Mouse (Mus musculus) megakaryocyte progenitor cell, adult 5-6 weeks (primary cell): ENCODE results near the gene Trim21. TPM values are rescaled to one million over a fixed set of nuclear protein-coding genes. Genes with fewer than 3 reads are reported as not detected.

Experiments used
- ATAC-seq: replicated peaks from 2 replicates; pipeline ENCODE4 v1.8.0; 2016; ENCODE audit warnings: mild to moderate bottlenecking, moderate TSS enrichment, inconsistent platforms; ENCODE audit not compliant: poor library complexity
- total RNA-seq, 2 experiments: library from RNA; stranded (forward) in 1 of 2; stranded (reverse) in 1 of 2; fragments of 157-497, 149-512 nt in 1 of 2; fragments of 200-1000 nt in 1 of 2; gene quantifications; 2 replicates each; pipeline versions ENCODE4 v1.2.3 to v1.2.4; 2015 to 2017

Trim21 gene
- total RNA-seq (2015) (7.4 and 11.5 TPM in 2 replicates), total RNA-seq (2017) (29.3 and 45.8 TPM in 2 replicates)

GRCm38 (mm10) chr7:102564999-102565997, at the start of gene Trim21:
Trim21 (minus strand) TSS chr7:102565486.
- ATAC-seq = peak; percentile 98

DNA sequence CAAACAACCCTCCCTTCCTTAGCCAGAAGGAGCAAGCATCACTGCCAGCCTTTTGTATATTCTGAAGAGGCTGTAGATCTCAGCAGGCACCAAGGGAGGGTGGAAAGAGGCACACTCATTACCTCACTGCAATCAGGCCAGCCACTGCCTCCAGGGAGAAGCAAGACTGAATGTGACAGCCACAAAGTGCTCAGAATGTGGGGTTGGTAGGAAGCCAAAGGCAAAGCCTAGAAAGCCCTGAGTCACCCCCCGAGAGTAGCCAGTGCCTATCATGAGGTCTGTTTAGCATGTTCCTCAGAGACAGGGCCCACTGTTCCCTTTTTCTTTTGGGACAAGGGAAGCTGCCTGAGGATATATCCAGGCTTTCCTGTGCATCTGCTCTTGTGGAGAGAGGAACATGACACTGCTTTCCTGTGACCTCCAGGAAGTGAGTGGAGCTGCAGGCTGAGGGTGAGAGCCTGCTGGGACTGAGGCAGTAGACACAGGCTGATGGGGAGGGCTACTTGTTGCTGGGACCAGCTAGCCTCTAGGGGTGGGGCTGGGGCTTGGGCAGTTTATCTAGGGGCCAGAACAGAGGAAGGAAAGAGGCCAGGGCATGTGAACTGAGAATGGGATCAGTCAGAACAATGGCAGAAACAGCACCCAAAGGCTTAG, 32.2 kb upstream of the Trim21 start, which contains the start of gene Olfr552:
Gene Olfr552 (plus strand): TSS at position 393 of the 654 bp plus-strand sequence.
- peak; percentile 84 for ATAC-seq

- no peak for ATAC-seq
These were observed 26.5 kb upstream of the Trim21 start, which contains the start of gene Olfr551 for GRCm38 (mm10) chr7:102591786-102592185. Olfr551 (minus strand) TSS chr7:102591886.

DNA sequence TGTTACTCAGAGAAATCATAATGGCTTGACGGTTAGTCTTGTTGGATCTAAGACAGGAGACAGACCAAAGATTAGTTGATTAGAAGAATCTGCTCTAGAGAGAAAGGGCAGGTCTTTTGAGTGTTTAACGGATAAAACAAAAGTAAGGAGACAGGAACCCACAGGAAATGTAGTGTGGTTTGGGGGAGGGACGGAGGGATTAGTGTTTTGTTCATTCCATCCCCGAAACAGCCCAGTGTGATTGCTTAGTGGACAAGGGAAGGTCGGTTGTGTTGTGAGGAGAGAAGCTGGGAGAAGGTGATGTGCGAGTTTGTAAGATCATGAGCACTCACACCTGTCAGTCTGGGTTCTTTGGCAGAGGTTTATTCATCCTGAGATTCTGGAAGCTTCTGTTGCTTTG, 10.7 kb upstream of the Trim21 start:
- ATAC-seq = peak; percentile 45

DNA sequence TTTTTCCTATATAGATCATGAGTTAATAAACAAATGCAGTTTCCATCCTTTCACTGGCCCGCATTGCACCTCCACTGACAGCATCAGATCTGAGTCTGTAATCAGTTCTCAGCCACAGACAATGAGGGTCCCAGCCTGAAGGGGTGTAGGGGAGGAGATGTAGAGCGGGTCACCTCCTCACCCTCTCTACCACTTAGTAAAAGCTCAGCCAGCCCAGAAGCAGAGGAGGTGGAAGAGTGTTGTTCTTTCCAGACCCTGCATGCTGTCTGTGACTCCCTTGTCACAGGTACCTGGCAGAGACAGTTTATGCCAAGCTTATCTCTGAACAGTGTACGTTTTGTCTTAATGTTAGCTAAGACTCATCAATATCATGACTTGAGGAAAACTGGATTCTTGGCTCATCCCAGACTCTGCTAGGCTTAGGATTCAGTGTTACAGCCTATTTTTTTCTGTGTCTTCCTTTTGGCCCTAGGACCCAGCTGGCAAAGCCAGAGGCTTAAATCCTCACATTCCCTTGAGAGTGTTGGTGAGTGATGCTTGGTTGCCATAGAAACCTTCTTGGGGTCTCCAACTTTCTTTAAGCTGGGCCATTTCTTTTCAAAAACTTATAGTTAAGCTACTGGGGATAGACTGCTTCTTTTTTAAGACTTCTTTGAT, 8.0 kb upstream of the Trim21 start:
- ATAC-seq = no peak

GRCm38 (mm10) chr7:102571142-102571541, 5.9 kb upstream of the Trim21 start, which contains the start of gene Olfr550:
Olfr550 (plus strand) TSS chr7:102571442.
- ATAC-seq = no peak

DNA sequence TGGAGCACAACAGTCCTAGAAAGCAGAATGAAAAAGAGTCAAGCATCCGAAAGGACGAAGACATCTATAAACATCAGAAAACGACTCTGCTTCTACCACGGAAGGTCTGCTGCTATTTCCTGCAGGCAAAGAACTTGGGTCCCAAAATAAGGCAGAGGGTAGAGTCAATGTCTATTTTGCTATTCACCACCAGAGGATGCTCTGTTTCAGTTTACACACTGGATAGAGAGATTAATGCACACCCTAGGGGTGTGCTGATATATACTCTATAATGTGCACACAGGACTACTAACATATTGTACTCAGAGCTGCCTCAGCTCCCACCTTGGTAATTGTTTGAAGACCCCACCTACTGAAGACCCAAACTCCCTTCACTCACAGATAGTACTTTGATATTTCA, 933 bp upstream of the Trim21 start:
- ATAC-seq = peak; percentile 42

GRCm38 (mm10) chr7:102553279-102553678, 12.0 kb downstream of the Trim21 start:
- peak; percentile 61 for ATAC-seq

DNA sequence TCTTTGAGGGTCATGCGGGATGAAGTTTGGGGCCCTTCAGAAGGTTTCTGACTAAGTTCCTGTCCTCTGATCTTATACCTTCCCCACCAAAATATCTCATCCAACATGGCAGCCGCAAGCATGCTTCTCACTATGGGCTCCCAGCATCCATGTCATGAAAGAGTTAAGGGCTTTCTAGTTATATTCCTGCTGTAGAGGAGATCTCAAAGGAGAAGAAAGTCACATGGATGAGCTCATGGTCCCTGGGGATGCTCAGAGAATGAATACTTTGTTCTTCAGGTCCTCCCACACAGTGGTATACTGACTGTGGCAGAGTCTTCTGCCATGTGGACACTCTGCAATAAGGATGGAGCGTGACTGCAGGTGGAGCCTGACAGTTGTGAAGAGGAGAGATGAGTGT, 15.7 kb downstream of the Trim21 start, which contains the start of gene Olfr549:
Gene Olfr549 (plus strand): TSS at position 301 of the 400 bp plus-strand sequence.
- no peak for ATAC-seq

GRCm38 (mm10) chr7:102541251-102541650, 24.0 kb downstream of the Trim21 start:
- ATAC-seq = peak; percentile 88

DNA sequence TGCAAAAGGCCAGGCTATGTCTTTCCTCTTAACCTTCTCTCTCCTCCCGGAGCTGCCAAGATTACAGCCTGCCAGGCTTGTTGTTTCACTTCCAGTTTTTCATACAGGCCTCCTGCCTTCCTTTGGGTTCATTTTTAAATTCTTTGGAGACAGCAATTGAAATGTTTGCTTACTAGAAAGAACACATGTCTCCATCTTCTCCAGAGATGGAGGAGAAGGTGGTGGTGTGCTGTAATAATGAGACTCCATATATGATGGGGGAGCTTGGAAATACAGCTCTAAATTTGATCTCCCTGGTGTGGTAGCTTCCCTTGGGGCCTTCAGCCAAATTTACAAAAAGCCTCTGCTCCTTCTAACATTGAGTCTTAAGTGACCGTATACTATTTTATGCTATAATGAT, 24.7 kb downstream of the Trim21 start, which contains the start of gene Olfr548-ps1:
Gene Olfr548-ps1 (plus strand): TSS at position 301 of the 400 bp plus-strand sequence.
- ATAC-seq = no peak

DNA sequence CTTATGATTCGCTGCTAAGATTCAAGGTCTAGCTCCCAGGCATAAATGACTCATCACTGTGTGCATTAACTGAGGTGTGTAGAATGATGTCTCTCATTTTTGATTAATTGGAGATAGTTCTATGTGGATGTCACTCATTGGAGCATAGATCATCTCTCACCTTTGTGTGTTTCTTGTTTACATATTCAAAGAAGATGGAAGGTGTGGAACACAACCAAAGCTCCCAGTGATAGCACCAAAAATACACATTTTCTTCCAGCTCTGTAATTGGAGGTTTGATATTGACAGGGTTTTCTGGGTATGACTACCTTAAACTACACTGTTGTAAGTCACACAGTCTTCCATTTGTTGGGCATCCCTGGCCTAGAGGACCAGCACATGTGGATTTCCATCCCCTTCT, 30.8 kb downstream of the Trim21 start, which contains the start of gene Olfr547:
Gene Olfr547 (plus strand): TSS at position 301 of the 400 bp plus-strand sequence.
- ATAC-seq = no peak

- no peak for ATAC-seq
These were observed 36.2 kb downstream of the Trim21 start for GRCm38 (mm10) chr7:102529052-102529451.

DNA sequence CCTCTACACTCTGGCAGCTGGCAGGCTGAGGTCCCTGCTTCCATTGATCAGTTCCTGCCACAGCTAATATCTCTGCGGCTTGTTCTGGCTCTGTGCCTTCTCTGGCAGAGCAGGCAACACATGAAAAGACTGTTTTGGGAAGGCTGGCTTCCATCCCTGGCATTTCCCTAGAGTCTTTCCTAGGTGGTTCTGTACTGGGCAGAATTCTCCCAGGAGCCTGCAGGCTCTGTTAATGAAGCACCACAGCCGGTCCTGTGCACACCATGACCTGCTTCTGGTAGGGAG, 48.3 kb downstream of the Trim21 start:
- no peak for ATAC-seq

- peak; percentile 42 for ATAC-seq
These were observed 48.8 kb downstream of the Trim21 start for GRCm38 (mm10) chr7:102516261-102517050.

DNA sequence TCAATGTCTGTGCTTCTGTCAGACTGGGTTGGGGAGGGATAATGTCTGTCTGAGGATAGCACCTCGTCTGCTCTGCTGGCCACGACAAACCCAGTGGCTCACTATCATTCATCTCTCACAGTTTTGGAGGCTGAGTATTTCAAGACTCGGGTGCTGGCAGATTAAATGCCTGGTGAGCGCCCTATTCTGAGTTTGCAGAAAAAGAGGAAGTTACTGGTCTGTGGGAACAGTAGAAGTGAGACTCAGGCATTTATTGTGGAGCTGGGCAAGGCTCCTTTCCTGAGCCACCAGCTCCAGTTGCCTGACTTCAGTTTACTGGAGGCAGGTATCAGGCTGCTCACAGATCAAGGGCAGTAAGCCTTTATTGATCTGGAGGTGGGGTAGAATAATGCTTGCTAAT, 51.1 kb downstream of the Trim21 start:
- peak; percentile 49 for ATAC-seq

DNA sequence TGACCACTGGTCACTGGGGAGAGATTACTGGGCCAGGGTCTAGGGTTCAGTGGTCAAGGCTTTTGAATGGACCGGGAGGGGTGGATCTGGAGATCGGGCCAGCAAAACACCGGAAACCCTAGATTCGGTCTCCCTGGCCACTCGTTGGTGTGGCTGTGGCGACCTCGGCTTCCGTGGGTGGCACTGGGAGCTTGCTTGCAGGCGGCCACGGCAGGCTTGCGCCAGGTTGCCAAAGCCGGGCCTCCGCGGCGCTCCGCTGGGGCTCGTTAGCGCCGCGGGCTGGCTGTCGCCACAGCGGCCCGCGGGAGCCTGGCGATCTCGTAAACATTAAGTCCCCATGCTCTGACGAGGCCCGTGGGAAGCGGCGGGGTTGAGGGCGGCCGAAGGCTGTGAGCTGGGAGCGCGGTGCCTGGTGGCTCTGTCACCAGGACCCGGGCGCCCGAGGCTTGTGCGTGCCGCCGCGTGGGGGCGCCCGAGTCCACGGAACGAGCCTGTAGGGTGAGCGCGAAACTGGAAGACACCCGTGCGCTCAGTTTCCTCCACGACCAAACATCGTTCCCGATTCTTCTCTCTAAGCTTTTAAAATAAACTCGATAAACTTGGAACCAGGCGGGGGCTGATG, 52.4 kb downstream of the Trim21 start:
- ATAC-seq = peak; percentile 74

DNA sequence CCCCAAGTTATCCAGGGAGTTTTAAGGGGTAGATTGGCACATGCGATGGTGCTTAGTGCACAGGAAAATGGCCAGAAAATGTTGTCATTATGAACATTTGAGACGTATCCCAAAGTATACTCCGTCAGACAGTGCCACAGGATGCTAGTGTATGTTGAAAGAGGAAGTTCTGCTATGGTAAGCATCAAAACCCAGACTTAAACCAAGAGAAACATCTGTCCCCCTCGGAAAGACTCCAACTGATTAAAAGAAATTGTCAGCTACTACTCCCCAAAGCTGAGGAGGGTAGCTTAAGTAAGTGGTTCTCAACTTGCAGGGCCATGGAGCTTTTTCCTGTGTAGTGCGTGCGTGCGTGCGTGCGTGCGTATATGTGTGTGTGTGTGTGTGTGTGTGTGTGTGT, 53.4 kb downstream of the Trim21 start:
- ATAC-seq = peak; percentile 19

DNA sequence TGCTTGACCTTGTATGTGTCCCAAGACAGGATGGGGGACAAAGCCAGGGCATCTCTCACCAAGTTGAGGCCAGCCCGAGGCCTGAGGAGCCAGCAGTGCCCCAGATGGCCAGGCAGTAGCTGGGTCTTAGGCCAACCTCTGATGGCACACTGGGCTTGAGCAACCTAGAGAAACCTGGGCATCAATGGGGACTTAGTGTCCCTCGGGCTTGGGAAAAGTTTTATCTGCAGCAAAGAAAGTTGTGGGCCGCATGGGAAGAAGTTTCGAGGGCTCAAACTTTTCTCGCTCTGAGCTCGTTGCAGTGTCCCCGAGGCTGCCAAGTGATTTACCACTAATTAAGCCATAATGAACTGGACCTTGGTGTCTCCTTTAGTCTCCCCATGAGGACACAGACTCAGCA, 55.6 kb downstream of the Trim21 start:
- no peak for ATAC-seq

DNA sequence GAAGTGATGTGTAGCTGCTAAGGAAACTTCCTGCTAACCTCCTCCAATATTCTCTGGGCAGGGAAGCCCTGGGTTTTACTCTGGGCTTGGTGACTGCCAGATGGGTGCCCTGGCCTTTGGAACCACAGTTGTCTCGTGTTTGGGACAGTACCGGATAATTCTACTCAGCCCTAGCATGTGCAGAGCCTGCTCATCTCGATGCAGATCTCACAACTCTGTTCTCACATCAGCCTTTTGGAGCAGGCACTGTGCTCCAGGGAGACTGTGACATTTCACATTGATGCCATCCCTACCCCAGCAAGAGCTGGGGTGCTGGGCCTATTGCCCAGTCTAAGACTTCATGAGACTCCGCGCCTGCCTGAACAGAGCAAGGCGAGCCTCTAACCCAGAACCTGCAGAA, 56.6 kb downstream of the Trim21 start:
- no peak for ATAC-seq
